Mouse (Mus musculus): ENCODE results near the gene Itgb6. TPM values are rescaled to one million over a fixed set of nuclear protein-coding genes. Genes with fewer than 3 reads are reported as not detected.
A peak's percentile ranks its signal among the peaks of the same experiment; 100 is the strongest.

Gene Itgb6
- total RNA-seq, 2 experiments from 2014 or later, result 0.14 TPM; not detected in 1

GRCm38 (mm10) chr2:60552902-60553682, 169.4 kb downstream of the Itgb6 start, which contains the start of gene Pla2r1:
TSS of gene Pla2r1 (minus strand) at chr2:60553308.
- intact Hi-C loops (cut with DNase I), result no loop called here
- DNase-seq (ENCODE audit: extremely low spot score in 1 of 2, low spot score in 2 of 2), result peak in 1 of 2 experiments; percentile 66

DNA sequence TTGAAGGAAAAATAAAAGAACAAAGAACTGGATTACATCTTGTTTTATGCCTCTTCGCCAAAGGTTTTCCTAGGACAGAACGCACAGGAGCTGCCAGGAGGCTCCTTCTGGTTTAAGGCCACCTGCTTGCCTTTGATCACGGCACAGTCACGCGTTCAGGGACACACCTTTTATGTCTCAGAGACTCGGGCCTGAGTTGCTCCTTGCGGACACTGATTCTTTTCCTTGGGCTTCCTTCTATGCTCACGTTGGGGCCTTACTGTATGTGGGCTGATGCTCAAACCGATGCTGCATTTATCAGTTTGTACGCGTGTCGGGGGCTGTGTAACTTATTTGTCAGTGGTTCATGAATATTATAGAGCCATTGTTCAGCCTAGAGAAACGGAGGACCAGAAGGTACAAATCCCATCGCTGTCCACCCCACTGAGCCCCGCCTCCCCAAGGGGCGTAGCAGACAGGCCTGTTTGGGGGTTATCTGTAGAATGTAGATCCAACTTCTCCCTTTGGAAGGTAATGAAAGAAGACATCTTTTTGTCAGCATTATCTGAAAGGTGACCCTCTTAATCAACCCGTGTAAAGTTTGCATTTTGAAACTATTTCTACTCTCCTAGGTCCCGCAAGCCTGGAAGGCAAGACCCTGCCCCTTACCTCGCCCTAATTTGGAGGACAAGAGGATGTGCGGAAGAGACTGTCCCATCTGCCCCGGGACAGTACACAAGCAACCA, 170.1 kb downstream of the Itgb6 start:
- intact Hi-C loops (cut with DNase I), result no loop called here
- no peak for DNase-seq (ENCODE audit: extremely low spot score in 1 of 2, low spot score in 2 of 2)

DNA sequence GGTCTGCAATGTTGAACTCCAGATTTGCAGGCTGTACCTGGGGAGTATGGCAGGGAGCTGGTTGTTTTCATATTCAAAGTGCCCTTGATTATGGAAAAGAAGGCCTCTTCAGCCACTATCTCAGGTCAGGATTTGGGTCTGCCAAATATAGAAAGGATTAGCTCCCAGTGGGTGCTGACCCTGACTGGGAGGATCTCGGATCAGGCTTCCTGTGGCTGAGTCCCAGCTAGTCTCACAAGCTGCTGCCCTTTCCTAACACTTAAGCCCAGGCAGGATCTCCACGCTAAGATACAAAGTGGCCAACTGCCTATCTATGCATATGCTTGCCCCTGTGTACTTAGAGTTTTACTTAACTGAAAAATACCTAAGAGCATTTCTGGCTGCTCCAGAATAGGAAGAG, 170.8 kb downstream of the Itgb6 start:
- intact Hi-C loops (cut with DNase I), result no loop called here
- DNase-seq (ENCODE audit: extremely low spot score in 1 of 2, low spot score in 2 of 2), result no peak

- DNase-seq (ENCODE audit: extremely low spot score in 1 of 2, low spot score in 2 of 2), result no peak
- intact Hi-C loops (cut with DNase I), result no loop called here
These were observed 171.9 kb downstream of the Itgb6 start for GRCm38 (mm10) chr2:60550521-60550920.

DNA sequence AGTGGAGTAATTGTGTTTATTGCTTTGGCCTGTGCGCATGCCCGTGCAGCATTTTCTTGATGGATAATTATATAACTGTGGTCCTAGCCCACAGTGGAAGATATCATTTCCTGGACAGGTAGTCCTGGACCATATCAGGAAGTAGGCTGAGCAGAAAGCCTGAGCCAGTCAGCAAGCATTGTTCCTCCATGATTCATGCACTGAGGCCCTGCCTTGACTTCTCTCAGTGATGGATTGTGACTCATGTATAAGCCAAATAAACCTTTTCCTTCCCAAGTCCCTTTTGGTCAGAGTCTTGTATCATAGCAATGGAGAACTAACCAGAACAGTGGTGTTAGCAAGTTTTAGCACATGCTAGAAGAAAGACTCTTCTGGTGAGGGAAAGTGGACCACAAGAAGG, 172.6 kb downstream of the Itgb6 start:
- intact Hi-C loops (cut with DNase I), result no loop called here

More for the DNA sequence above, 172.6 kb downstream of the Itgb6 start:
- DNase-seq (ENCODE audit: extremely low spot score in 1 of 2, low spot score in 2 of 2), result no peak

Other genes with a start within 250 kb of the Itgb6 start
- gene Pla2r1, start 169.3 kb downstream of the Itgb6 start, total RNA-seq (2021), result under 1 TPM; 0.19 to 0.32 TPM
- 10 to 100 TPM; 24.9 to 30.4 TPM for gene Rbms1, start 240.5 kb upstream of the Itgb6 start, total RNA-seq (2021)